Mouse (Mus musculus) ovary, postnatal 36 days (tissue): ENCODE measurements around the gene Hint1.
"Not testable (repeated sequence)": the region's sequence is repeated elsewhere in the genome, so short reads cannot be mapped to it uniquely, and the experiment has no call there.

Experiments
- DNase-seq: peaks from one replicate; pipeline ENCODE4 v3.0.0; 2022; ENCODE audit warnings: low spot score, mixed read lengths

Hint1 gene

GRCm38 (mm10) chr11:54896646-54897045 lies 30.5 kb downstream of the Hint1 start:
- not testable (repeated sequence) for DNase-seq

GRCm38 (mm10) chr11:54897470-54897869 lies 31.3 kb downstream of the Hint1 start:
- no peak for DNase-seq

- DNase-seq = no peak
Observed at GRCm38 (mm10) chr11:54899657-54900056, 33.5 kb downstream of the Hint1 start.

- DNase-seq = peak; percentile 78
Observed at GRCm38 (mm10) chr11:54902333-54903323, 36.4 kb downstream of the Hint1 start, which contains the start of gene Gpx3. Gene Gpx3 (plus strand): TSS chr11:54902453.

- no peak for DNase-seq
Observed at GRCm38 (mm10) chr11:54903339-54903738, 37.2 kb downstream of the Hint1 start.

GRCm38 (mm10) chr11:54903940-54904706 lies 37.9 kb downstream of the Hint1 start:
- no peak for DNase-seq

GRCm38 (mm10) chr11:54905086-54905485 lies 38.9 kb downstream of the Hint1 start:
- no peak for DNase-seq

GRCm38 (mm10) chr11:54905931-54906330 lies 39.7 kb downstream of the Hint1 start:
- DNase-seq = no peak

- no peak for DNase-seq
Observed at GRCm38 (mm10) chr11:54906466-54906865, 40.3 kb downstream of the Hint1 start.

- no peak for DNase-seq
Observed at GRCm38 (mm10) chr11:54907259-54907658, 41.1 kb downstream of the Hint1 start.

GRCm38 (mm10) chr11:54909273-54909672 lies 43.1 kb downstream of the Hint1 start:
- no peak for DNase-seq

- no peak for DNase-seq
Observed at GRCm38 (mm10) chr11:54910081-54910665, 44.0 kb downstream of the Hint1 start.

- no peak for DNase-seq
Observed at GRCm38 (mm10) chr11:54911201-54911600, 45.0 kb downstream of the Hint1 start.

GRCm38 (mm10) chr11:54911671-54912502 lies 45.7 kb downstream of the Hint1 start:
- no peak for DNase-seq

GRCm38 (mm10) chr11:54912503-54913316 lies 46.5 kb downstream of the Hint1 start:
- DNase-seq = no peak

GRCm38 (mm10) chr11:54913841-54914240 lies 47.7 kb downstream of the Hint1 start:
- no peak for DNase-seq

GRCm38 (mm10) chr11:54917461-54917860 lies 51.3 kb downstream of the Hint1 start:
- no peak for DNase-seq

- no peak for DNase-seq
Observed at GRCm38 (mm10) chr11:54918273-54918672, 52.1 kb downstream of the Hint1 start.
